Mouse (Mus musculus) stomach, embryonic 14.5 days (tissue): ENCODE results near the gene Dlgap4. TPM values are rescaled to one million over a fixed set of nuclear protein-coding genes. Genes with fewer than 3 reads are reported as not detected.

Source experiments
- ATAC-seq: fragments of 200-750 bp; cut with Nextera tagmentation; 2 replicates; pipeline ENCODE4 v1.8.0; 2017; ENCODE audit warnings: low read depth, moderate TSS enrichment; ENCODE audit not compliant: insufficient number of reproducible peaks, insufficient read depth, low FRiP score
- H3K27ac ChIP-seq: fragments of 300-500 bp; sonication (generic); 2 replicates; pipeline ENCODE4 v1.5.1; 2014; ENCODE audit warnings: mild to moderate bottlenecking, low read length, moderate library complexity, mixed read lengths
- H3K27me3 ChIP-seq: fragments of 300-500 bp; sonication (generic); 2 replicates; pipeline ENCODE4 v1.6.1; 2014; ENCODE audit warnings: low read length, control low read depth, mixed read lengths; ENCODE audit not compliant: control insufficient read depth, insufficient read depth
- H3K36me3 ChIP-seq: fragments of 300-500 bp; sonication (generic); 2 replicates; pipeline ENCODE4 v1.6.1; 2014; ENCODE audit warnings: mild to moderate bottlenecking, control low read depth, low read length, moderate library complexity, mixed read lengths; ENCODE audit not compliant: control insufficient read depth, insufficient read depth
- H3K4me1 ChIP-seq: fragments of 300-500 bp; sonication (generic); 2 replicates; pipeline ENCODE4 v1.6.1; 2014; ENCODE audit warnings: low read length, control low read depth, mixed read lengths; ENCODE audit not compliant: control insufficient read depth, insufficient read depth
- H3K4me2 ChIP-seq: fragments of 300-500 bp; sonication (generic); replicated peaks from 2 replicates; pipeline ENCODE4 v1.6.1; 2014; ENCODE audit warnings: low read depth, low read length, control low read depth
- H3K4me3 ChIP-seq: fragments of 300-500 bp; sonication (generic); 2 replicates; pipeline ENCODE4 v1.5.1; 2014; ENCODE audit warnings: low read depth, low read length, control low read depth
- H3K9ac ChIP-seq: fragments of 300-500 bp; sonication (generic); replicated peaks from 2 replicates; pipeline ENCODE4 v1.6.1; 2014; ENCODE audit warnings: low read depth, mild to moderate bottlenecking, control low read depth, low read length, moderate library complexity, mixed read lengths
- H3K9me3 ChIP-seq: fragments of 300-500 bp; sonication (generic); 2 replicates; pipeline ENCODE4 v1.6.1; 2016; ENCODE audit warnings: low read depth, low read length, control low read depth; ENCODE audit not compliant: control insufficient read depth
- WGBS: fragments of 180-500 bp; shearing (Covaris S2); extraction: QIAGEN DNeasy Blood & Tissue Kit; methylation state at CpG from one replicate; pipeline ENCODE4 v1.1.7; 2014; 5-methylcytosine and 5-hydroxymethylcytosine counted together
- polyA plus RNA-seq: library from polyadenylated mRNA; unstranded; fragments of >200 nt; fragmentation: Nextera tagmentation; extraction: Ambion mirVana; gene quantifications from 2 replicates; pipeline ENCODE4 v1.2.1, GENCODE M21; 2014

Gene Dlgap4
- polyA plus RNA-seq, 1 experiment from 2014 or later = 88.5 TPM

DNA sequence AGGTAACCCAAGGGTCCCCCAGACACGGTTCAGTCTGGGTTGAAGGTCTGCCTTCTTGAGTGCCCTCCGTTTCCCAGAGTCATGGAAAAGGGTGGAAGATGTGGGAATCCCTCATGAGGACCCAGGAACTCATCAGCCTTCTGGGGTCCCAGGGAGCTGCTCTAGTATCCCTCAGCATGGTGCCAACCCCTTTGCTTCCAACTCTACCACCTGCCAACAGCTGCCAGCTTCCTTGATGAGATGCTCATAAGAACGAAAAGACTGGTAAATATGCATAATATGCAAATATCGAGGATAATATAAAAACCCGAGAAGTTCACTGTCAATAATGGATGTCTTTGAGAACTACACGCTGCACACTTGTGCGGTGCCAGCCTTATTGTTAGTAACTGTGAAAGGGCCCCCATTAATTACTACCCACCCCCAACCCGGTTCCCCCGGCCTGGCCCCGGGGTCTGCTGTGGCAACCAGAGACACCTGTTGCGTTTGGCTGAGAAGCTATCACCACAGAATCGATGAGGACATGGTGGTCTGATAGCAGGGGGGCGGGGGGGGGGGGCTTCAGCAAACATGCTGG, 52.2 kb downstream of the Dlgap4 start:
- Histone ChIP-seq H3K27me3 (no peaks in the 10 kb centered on the region), H3K9me3 (no peaks in the 10 kb centered on the region), H3K4me1 (no peaks in the 10 kb centered on the region), H3K9ac (no peak overlapping the region), H3K27ac (no peak overlapping the region), H3K36me3 (no peaks in the 10 kb centered on the region), H3K4me3 (no peak overlapping the region), H3K4me2 (no peak overlapping the region)
- 78% methylated on average over 13 of the region's 13 CpGs for WGBS
- ATAC-seq = no peak

- no peak overlapping the region for H3K9ac ChIP-seq
- H3K4me2 ChIP-seq = no peak overlapping the region
- H3K4me3 ChIP-seq = no peak overlapping the region
- H3K27me3 ChIP-seq = no peaks in the 10 kb centered on the region
- H3K9me3 ChIP-seq = no peaks in the 10 kb centered on the region
- H3K27ac ChIP-seq = no peak overlapping the region
- no peaks in the 10 kb centered on the region for H3K4me1 ChIP-seq
- no peak for ATAC-seq
- no peaks in the 10 kb centered on the region for H3K36me3 ChIP-seq
- 44% methylated on average over 12 of the region's 12 CpGs for WGBS
These were observed 52.7 kb downstream of the Dlgap4 start for GRCm38 (mm10) chr2:156666231-156666630.

DNA sequence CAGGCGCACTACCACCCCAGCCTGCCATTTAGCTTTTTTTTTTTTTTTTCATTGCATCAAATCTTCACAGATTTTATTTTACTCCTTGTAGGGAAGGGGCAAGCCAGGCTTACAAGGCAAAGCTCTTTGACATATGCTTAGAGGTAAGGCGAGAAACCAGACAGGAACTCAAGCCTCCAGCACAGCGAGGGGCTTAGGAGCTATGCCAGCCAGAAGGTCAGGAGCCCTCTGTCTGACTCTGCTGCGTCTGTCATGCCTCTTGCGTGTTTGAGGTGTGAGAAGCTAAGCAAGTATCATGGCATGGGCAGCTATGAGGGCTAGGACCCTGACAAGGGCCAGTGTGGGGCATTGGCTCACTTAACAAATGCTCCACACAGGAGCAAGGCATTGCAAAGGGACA, 53.8 kb downstream of the Dlgap4 start:
- H3K36me3 ChIP-seq = no peaks in the 10 kb centered on the region
- no peaks in the 10 kb centered on the region for H3K27me3 ChIP-seq
- WGBS = 80% methylated on average over 5 of the region's 5 CpGs
- H3K27ac ChIP-seq = no peak overlapping the region
- no peak overlapping the region for H3K4me3 ChIP-seq
- H3K4me2 ChIP-seq = no peak overlapping the region
- no peak for ATAC-seq
- H3K9ac ChIP-seq = no peak overlapping the region
- no peaks in the 10 kb centered on the region for H3K4me1 ChIP-seq
- H3K9me3 ChIP-seq = no peaks in the 10 kb centered on the region

DNA sequence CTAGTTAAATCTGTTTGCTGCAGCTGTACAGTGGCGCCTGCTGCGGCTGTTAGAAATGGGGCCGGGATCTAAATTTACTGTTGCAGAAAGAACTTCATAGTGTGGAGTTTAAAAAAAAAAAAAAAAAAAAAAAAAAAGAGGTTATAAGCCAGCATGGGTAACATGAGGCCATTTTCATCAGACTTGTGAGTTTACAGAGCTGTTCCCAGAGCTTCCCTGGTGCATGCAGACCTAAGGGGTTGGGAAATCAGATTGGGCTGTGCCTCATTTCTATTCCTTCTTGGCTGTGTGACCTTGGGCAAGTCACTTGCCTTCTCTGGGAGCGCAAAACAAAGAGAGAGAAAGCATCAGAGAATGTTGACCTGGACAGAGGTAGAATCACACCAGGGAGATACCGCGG, 55.1 kb downstream of the Dlgap4 start:
- WGBS = 92% methylated on average over 6 of the region's 6 CpGs
- no peaks in the 10 kb centered on the region for H3K27me3 ChIP-seq
- ATAC-seq = no peak

DNA sequence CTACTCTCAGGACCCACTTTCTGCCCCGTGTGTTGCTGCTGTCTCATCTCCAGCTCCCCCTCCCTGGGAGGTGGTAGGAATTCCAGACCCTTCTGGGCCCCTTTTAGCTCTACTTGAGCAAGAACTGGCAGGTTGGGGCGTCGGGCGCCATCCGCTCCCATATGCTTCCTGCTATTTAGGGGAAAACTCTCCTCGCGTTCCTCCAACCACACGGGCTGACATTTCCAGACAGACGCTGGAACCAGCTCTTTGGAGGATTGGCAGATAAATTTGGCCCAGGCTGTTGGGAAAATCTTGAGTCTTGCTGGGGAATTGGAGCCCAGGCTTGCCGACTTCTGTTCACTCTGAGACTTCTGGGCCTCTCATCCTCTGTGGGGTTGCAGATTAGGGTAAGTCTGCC, 59.8 kb downstream of the Dlgap4 start:
- Histone ChIP-seq H3K4me1 (no peaks in the 10 kb centered on the region), H3K36me3 (no peaks in the 10 kb centered on the region), H3K4me2 (no peak overlapping the region), H3K9me3 (no peaks in the 10 kb centered on the region), H3K27me3 (no peaks in the 10 kb centered on the region), H3K9ac (no peak overlapping the region), H3K27ac (no peak overlapping the region), H3K4me3 (no peak overlapping the region)
- WGBS = 78% methylated on average over 10 of the region's 10 CpGs
- ATAC-seq = no peak

More for the DNA sequence above, 55.1 kb downstream of the Dlgap4 start:
- Histone ChIP-seq H3K4me2 (no peak overlapping the region), H3K9me3 (no peaks in the 10 kb centered on the region), H3K27ac (no peak overlapping the region), H3K36me3 (no peaks in the 10 kb centered on the region), H3K4me1 (no peaks in the 10 kb centered on the region), H3K4me3 (no peak overlapping the region), H3K9ac (no peak overlapping the region)

DNA sequence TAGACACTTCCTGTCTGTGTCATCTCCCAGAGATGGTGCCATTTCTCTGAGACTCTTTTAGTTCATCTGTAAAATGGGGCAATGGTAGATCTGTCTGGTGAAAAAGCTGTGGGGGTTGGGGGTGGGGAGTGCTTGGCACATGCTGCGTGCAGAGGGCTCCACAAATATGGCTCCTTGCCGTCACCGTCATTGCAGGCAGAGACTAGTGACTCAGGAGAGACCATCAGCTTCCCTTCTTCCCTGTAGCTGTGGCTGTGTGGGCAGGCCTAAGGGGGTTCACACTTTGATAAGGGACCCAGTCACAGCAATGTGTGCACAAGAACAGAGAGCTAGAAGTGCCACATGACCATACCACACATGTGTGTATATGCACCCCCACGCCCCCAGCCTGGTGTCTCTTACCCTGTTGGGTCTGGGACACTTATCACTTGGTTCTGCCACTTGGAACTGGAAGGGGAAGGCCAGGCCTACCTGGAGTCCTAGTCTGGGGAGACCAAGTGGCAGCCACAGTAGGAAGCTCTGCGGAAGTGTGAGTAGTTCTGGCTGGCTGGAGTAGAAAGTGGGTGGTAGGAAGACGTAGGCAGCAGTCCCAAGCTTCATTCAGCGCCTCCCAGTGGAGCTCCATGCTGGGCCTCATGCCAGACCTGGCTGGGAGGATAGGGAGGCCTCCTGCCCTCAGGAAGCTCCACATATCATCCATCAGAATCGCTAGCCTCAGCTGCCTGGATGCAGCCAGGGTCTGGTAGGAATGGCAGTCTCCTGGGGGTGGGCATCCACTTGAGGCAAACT, 60.6 kb downstream of the Dlgap4 start:
- no peaks in the 10 kb centered on the region for H3K27me3 ChIP-seq
- no peak overlapping the region for H3K4me2 ChIP-seq
- H3K9me3 ChIP-seq = no peaks in the 10 kb centered on the region
- no peak for ATAC-seq
- no peak overlapping the region for H3K27ac ChIP-seq
- H3K9ac ChIP-seq = no peak overlapping the region
- 76% methylated on average over 8 of the region's 8 CpGs for WGBS
- no peak overlapping the region for H3K4me3 ChIP-seq
- H3K36me3 ChIP-seq = no peaks in the 10 kb centered on the region
- H3K4me1 ChIP-seq = no peaks in the 10 kb centered on the region

GRCm38 (mm10) chr2:156676885-156677284, 63.4 kb downstream of the Dlgap4 start:
- no peak for ATAC-seq
- no peaks in the 10 kb centered on the region for H3K36me3 ChIP-seq
- H3K27me3 ChIP-seq = no peaks in the 10 kb centered on the region
- H3K4me1 ChIP-seq = no peaks in the 10 kb centered on the region
- no peak overlapping the region for H3K9ac ChIP-seq
- no peak overlapping the region for H3K4me3 ChIP-seq
- no peaks in the 10 kb centered on the region for H3K9me3 ChIP-seq
- no peak overlapping the region for H3K4me2 ChIP-seq
- WGBS = 4% methylated on average over 6 of the region's 6 CpGs
- no peak overlapping the region for H3K27ac ChIP-seq

DNA sequence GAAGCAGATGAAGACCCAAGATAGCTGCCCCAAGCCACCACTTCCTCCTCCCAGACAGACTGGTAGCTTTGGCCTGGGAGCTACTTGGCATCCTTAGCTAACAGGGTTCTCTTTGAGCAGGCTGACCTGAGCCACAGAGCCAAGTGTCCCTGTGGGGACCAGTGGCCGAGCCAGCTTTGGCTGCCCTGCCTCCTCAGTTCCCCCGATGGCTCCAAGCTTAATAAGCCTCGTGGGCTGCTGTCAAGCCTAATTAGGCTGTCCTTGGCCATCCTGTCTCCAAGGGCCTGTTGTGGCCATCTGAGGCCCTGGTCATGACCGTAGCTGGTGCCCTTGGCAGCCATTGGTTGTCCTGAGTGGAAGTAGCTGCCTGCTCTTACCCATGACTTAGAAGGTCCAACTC, 64.6 kb downstream of the Dlgap4 start:
- Histone ChIP-seq H3K9me3 (no peaks in the 10 kb centered on the region), H3K4me1 (no peaks in the 10 kb centered on the region), H3K9ac (no peak overlapping the region), H3K27me3 (no peaks in the 10 kb centered on the region), H3K4me2 (no peak overlapping the region), H3K27ac (no peak overlapping the region), H3K4me3 (no peak overlapping the region), H3K36me3 (no peaks in the 10 kb centered on the region)
- ATAC-seq = no peak
- 74% methylated on average over 4 of the region's 4 CpGs for WGBS

GRCm38 (mm10) chr2:156682965-156683364, 69.5 kb downstream of the Dlgap4 start:
- WGBS = 59% methylated on average over 12 of the region's 12 CpGs
- ATAC-seq = no peak
- Histone ChIP-seq H3K4me3 (no peak overlapping the region), H3K9ac (no peak overlapping the region), H3K27me3 (no peaks in the 10 kb centered on the region), H3K9me3 (no peaks in the 10 kb centered on the region), H3K4me2 (no peak overlapping the region), H3K27ac (no peak overlapping the region), H3K36me3 (no peaks in the 10 kb centered on the region), H3K4me1 (no peaks in the 10 kb centered on the region)
